Mouse (Mus musculus) liver, adult 2 months (tissue): ENCODE results near the gene Gadd45g.

Source experiments
- CTCF ChIP-seq: fragments of 200-500 bp; IDR thresholded peaks from 2 replicates; pipeline ENCODE4 v1.5.1; 2011; ENCODE audit warnings: low read depth, low read length, control low read depth
- POLR2A ChIP-seq: fragments of 200-500 bp; IDR thresholded peaks from 2 replicates; pipeline ENCODE4 v1.6.1; 2011; ENCODE audit warnings: low read length, control low read depth; ENCODE audit not compliant: insufficient read depth; ENCODE audit errors: extremely low read depth

DNA sequence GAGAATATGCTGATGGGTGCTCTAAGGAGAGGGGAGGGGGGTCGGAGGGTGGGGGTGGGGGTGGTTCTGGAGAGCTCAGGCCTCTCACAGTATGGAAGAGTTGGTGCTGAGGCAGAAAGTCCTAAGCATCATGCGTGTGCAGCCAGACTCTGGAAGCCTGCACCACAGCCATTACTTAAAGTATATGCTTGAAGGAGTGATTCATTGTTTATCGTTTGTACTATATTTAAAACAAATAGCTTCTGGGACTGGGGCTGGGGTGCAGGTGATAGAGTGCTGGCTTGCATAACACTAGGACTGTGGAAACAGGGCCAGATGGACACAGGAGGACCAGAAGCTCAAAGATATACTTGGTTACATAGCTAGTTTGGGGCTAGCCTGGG is 27.5 kb upstream of the Gadd45g start:
- TF ChIP-seq CTCF (no peak), POLR2A (no peak)
